Mouse (Mus musculus) urinary bladder, adult 18-20 months (tissue): ENCODE measurements around the gene Cmya5.
"Not testable (repeated sequence)": the region's sequence is repeated elsewhere in the genome, so short reads cannot be mapped to it uniquely, and the experiment has no call there.

Source experiments
- DNase-seq, 2 experiments: peaks; one replicate each; pipeline ENCODE4 v3.0.0; 2022; ENCODE audit warnings: low spot score in 2 of 2, mixed read lengths in 2 of 2

The Cmya5 gene

DNA sequence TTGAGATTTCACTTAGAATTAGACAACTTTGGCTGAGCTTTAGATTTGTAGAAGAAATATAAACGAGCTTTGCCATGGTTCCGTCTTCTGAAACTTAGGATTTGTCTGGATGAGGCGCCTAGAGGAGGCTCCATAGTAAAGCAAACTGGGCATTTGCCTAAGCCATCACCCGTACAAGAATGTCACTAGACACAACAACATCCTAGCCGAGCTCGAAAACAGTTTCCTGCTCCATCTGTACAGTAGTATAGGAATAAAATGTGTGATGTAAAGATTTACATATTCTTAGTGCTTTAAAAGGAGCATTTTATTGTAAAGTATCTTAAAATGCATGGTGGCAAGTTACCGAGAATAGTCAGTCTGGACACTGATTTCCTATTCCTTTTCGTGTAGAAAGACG lies 22.2 kb downstream of the Cmya5 start:
- no peak for DNase-seq

DNA sequence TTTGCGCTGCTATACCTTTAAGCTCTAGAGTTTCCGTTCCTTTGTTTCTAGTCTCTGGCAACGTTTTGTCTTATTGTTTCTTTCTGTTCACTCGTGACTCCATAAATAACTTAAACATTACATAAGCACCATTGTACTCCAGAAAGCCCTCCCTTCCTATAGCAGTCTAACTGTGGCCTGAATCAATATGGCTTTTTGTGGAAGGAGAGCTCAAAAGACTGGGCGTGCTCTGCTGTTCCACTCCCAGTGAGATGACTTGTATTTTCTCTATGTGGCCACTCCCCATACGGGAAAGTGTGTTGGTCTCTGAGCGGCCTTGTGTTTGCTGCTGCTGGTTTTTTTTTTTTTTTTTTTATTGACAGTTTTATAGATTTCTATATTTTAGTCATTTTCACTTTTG lies 27.3 kb downstream of the Cmya5 start:
- no peak for DNase-seq

DNA sequence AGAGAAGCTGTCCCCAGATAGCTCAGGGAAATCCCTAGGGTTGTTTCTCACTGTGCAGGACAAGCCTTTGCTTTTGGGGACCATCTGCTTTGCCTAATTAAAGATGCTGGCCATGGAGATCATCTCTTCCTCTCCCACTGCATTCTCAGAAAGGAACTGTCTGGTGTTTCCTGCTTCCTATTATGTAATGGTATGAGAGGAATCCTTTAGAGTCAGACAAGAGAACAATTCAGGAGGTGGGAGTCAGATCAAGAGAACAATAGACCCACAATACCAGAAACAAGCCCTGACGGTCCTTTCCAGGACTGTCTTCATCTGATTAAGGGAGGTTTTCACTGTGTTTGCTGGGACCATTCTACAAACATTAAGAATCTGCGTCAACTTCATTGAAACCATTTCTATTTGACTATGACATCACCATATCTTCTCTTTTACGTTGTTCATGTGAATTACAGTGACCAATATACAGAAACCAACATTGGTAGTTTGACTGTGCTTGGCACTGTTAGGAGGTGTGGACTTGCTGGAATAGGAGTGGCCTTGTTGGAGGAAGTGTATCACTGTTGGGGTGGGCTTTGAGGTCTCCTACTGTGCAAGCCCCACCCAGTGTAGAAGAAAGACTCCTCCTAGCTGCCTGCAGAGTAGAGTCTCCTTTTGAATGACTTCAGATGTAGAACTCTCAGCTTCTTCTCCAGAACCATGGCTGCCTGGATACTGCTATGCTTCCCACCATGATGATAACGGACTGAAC lies 42.0 kb downstream of the Cmya5 start:
- DNase-seq = no peak

DNA sequence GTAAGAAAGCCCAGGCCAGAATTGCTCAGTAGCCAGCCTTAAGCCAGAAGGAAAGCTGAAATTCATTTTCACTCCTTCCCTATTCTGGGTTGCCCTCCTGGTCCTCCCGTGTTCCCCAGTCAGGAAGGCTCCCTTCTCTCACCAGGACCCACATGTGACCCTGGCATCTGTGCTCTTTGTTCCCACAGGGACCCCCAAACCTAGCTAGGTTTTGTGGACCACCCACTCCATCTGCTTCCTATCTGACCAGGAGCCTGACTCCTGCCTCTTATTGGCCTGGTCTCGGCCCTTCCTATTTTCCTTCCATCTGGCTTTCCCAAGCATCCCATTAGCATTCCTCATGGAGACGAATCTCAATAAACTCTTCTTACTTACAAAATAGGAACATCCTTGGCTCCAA lies 45.9 kb downstream of the Cmya5 start:
- DNase-seq = no peak

DNA sequence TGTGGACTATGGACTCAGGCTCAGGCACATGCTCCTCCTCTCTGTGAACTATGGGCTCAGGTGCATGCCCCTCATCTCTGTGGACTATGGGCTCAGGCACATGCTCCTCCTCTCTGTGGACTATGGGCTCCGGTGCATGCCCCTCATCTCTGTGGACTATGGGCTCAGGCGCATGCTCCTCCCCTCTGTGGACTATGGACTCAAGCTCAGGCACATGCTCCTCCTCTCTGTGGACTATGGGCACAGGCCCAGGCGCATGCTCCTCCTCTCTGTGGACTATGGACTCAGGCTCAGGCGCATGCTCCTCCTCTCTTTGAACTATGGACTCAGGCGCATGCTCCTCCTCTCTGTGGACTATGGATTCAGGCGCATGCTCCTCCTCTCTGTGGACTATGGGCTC lies 47.9 kb downstream of the Cmya5 start:
- DNase-seq = no peak

DNA sequence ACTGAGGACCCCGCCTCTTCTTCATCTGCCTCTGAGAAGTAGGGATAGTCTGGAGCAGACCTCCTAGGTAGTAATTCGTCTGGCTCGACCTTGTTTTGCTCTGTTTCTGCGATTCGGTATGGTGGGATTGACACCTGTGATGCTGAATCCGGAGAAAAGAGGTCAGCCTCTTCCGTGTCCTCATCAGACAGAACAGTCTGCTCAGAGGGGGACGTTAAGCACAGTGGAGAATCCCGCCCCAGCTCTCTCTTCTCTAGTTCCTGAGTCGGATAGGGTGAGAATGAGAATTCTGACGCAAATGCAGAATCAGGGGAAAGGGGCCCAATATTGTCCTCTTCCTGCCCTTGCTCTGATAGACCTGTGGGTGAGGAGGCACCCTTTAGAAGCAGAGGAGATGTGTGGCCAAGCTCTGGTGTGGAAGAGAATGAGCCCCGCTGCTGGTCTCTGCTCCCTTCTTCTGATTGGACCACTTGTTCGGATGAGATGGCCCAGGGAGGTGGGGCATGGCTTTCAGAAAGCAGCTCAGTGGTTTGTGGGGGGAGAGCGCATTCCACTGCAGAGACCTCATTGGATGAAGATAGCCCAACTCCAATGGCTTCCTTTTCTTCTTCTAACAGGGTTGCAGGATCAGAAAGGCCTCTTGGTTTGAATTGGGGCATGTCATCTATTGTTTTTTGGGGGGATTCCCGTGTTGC lies 49.3 kb downstream of the Cmya5 start:
- DNase-seq = no peak

DNA sequence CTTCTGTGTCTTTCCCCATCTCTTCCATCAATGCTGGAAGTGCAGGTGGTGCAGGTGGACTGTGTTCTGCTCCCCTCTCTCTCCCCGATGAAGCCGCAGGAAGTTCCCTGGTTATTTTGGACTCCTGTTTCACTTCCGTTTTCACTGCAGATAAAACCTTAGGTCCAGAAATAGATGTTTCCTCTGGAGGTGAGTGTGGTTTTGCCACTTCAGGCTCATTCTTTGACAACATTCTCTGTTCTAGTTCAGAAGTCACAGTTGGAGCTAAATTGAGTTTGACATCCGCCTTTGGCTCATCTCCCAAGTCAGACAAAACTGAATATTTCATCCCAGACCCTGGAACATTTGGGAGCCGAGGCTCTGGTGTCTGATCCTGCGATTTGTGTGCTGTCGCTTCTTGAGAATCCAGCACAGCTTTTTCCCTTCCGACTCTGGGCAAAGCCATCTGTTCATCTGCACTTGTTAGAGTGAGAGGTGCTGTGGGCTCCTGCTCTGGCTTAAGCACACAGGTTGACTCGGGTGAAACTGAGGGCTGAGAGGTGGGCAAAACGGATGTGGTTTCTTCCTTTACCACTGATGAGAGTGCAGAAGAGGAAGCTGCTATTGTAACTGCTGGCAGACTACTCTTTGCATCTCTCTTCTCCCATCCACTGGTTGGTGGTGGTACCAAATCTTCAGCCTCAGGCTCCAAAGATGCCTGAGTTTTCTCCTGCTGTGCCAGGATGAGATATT lies 50.2 kb downstream of the Cmya5 start:
- no peak for DNase-seq

DNA sequence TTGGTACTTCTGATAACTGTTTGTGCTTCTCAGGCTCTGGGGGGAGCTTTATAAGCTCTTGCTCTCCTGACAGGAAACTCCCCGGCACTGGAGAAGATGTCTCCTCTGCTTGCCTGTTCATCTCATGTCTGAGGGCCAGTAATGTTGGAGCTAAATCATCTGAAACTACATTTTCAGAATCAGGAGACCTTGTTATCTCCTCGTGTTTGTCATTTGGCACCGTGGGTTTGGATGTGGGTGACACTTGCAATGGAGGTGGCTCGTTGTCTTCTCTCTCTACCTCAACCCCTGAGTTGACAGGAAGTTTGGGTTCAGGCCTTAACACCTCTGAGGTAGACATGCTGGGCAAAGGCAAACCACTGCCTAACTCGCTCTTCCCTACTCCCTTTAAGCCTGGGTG lies 50.8 kb downstream of the Cmya5 start:
- DNase-seq = no peak

DNA sequence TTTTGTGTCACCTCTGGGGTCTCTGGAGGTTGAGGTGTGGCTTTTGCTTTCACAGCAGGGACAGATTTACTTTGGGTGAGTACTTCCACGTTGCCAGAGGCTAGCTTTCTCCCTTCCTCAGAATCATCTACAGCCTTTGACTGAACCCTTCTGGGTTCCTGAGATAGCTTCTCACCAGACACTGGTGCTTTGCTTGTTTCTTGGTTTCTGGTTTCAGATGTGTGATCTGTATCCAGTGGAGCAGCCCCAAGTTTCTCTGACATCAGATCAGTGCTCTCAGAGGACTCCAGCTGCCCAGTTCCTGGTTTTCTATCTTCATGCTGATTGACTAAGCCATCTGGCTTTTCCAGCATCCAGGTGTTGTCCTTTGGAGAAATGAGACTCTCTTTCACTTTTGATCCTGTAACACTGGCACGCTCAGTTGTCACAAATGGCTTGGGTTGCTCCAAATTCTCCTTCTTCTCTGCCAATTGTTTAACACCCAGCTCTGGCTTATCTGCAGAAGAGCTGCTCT lies 51.6 kb downstream of the Cmya5 start:
- DNase-seq = no peak

DNA sequence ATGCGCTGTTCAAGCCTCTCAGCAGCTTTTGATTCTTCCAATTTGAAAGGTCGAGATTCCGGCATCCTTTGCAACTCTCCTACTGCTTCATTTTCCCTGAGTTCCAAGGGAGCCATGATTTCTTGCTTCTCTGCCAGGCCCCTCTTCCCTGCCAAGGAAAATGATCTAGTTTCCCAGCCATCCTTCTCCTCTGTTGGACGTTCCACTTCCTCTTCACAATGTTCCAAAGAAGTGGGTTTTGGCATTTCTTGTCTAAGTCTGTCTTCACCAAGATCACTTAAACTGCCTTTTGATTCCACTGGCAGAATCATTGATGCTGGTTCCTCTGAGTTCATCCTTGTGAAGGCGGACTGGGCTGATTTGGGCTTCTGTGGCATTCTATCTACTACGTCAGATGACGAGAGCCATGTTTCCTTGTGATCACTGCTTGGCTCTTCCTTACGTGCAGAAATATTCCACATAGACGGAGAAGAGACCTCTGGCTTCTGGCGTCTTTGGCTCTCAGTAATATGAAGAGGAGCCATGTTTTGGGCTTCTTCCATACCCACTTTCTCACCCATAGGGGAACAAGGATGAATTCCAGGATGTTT lies 52.6 kb downstream of the Cmya5 start:
- DNase-seq = no peak

DNA sequence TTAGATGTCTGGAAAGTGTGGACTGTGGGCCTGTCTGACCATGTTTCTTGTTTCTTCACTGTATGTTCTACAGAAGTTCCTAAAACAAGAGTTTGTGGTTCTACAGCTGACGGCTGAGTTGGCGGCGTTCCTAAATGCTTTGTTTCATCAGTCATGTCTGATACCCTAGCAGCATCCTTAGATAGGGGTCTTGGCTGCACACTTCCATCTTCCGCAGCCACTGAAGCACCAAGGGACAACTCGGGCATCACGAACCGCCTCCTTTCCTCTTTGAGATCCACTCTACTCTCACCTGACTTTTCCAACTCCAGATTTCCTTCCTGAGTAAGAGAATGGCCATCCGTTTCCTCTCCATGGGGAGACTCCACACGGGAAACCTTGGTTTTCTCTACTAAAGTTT lies 53.3 kb downstream of the Cmya5 start:
- DNase-seq = no peak

DNA sequence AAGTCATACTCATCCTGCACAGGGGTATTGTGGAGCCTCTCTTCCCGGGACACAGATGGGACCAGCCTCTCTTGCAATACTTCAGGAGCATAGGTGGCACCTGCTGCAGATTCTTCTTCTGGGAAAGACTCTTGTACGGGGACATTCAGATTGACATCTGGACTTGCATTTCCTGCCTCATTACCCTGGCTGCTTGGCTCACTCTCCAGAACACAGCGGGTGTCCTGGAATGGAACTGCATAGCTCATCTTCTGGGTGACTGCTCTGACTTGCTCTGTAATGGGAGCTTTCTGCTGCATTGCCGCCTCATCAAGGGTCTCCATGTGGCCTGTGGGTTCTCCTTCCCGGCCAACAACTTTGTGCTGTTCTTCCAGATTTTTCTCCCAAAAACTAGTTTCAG lies 55.0 kb downstream of the Cmya5 start:
- no peak for DNase-seq

DNA sequence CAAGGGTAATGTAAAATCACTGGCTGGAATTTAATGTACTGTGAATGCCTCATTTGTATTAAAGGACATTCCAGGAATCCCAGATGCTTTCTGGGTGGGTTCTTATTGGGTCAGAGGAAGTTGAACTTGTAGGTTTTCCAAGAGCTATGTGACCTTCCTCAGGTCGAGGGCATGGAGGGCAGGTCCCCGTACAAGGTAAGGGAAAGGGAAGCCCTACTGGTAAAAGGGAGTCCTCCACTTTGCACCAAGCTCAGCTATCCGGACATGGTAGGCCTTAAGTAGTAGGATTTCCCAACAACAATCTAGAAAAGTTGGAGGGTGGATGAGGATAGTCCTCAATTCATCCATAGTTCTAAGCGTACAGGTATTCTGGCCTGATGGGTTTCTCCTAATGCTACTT lies 58.8 kb downstream of the Cmya5 start:
- no peak for DNase-seq

DNA sequence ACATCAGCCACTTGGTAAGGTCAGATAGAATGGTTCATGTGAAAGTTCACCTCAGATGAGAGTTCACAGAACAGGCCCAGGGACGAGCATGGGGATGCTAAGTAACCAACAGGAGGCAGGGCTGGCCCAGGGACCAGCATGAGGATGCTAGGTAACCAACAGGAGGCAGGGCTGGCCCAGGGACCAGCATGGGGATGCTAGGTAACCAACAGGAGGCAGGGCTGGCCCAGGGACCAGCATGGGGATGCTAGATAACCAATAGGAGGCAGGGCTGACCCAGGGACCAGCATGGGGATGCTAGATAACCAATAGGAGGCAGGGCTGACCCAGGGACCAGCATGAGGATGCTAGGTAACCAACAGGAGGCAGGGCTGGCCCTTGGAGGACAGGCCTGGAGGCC lies 62.2 kb downstream of the Cmya5 start:
- DNase-seq = not testable (repeated sequence)

DNA sequence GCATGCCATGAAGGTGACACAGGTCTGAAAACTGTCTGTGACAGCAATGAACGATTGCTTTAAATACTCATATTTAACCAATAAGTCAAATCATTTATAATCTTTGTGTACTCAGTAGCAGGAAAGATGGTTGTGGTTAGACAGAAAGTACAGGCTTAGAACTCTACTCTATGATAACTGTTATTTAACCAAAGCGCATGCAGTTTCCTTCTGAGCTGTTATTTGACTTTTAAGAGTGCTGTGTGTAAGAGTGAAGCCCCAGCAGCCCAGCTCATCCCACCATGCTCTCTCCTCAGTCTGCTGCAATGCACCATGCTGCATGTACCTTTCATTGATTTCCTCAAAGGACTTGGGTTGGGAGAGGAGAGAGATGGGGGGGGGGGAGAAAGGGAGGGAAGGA lies 63.7 kb downstream of the Cmya5 start:
- no peak for DNase-seq

DNA sequence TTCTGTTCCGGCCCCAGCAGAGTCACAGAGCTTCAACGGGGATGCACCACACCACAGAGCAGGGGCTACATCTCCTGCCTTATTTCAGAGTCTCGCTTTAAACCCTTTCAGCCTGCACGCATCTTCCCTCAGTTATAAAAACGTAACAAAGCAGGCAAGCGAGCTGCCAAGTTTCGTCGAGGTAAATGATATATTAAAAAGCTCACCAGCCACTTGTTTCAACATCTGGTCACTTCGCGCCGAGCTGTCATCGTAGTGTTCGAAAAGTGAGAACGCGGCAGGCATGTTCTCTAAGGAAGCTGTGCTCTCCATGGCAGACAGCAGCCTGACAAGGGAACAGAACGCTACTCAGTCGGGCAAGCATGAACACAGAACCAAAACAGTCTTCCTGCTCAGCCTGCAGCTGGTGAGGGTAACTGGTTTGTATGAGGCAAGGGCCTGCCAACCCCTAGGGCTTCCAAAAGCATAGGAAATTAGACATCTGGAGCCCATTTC lies 70.3 kb downstream of the Cmya5 start:
- no peak for DNase-seq

DNA sequence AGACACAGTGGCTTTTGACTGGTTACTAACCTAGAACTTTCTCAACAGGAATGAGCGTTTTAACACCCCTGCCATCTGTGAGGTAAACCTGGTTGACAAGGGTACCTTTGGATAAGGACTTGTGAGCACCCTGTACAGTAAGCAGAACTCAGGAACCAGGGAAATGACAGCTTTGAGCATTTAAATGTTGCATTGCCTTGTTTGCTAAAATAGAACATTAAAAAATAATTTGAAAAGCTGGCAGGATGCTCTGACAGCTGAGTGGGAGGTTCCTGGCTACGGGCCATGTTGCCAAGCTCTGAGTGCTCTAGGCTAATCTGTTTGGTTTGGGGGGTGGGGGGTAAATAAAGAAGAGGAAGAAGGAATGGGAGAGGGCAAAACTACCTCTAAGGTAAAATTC lies 70.9 kb downstream of the Cmya5 start:
- no peak for DNase-seq

DNA sequence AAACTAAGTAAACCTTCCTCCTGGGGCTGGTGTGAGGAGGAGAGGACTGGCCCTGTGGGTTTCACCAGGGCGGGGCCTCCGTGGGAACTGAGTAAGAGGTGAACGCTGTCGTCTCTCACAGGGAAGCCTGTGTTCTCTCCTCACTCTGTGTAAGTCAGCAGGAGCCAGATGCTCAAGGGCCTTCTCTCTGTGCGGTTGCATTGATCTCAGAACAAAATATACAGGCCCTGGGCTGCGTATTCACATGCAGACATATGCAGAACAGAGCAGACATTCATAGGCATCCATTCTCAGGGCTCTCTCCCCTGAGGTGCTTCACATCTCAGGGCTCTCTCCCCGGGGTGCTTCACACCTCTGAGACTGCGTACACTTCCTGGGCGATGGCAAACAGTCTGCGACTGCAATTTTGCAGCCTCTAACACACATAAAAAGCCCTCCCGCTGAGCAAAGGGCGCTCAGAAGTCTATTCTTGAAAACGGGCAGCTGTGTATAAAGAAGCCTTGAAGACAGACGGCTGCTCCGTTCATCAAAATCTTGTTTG lies 71.6 kb downstream of the Cmya5 start:
- DNase-seq = peak; percentile 7 to 12

DNA sequence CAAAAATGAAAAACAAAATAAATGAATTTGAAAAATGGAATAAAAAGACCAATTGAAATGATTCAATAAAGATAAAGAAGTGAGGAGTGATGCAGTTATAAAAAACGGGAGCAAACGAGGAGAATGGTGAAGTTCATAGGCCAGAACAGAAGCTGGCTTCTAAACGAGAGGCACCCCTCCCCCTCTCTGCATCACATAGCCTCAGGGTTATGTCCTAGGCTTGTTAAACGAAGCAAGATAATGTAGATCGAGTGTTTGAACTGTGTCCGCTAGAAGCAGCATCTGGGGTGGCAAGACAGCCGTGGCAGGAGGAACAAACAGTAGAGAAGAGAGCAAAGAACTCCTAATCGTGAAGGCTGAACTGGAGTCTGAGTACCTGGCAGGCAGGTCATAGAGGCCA lies 74.1 kb downstream of the Cmya5 start:
- DNase-seq = no peak

DNA sequence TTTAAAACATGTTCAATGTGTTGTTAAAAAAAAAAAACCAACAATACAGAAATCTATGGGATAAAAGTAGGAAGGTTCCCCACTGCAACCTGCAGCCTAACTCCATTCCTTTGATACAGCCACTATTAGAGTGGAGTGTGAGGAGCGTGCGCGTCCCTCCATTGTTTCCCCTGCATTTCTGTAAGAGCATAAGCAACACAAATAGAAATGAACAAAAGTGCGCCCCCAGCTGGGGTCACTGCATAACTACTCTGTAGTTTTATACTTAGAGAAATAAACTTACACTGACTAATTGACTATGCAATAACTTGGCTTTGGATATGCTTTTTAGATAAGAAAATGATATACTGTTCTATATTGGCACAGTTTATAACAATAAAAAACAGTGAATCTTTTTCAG lies 75.0 kb downstream of the Cmya5 start:
- no peak for DNase-seq

DNA sequence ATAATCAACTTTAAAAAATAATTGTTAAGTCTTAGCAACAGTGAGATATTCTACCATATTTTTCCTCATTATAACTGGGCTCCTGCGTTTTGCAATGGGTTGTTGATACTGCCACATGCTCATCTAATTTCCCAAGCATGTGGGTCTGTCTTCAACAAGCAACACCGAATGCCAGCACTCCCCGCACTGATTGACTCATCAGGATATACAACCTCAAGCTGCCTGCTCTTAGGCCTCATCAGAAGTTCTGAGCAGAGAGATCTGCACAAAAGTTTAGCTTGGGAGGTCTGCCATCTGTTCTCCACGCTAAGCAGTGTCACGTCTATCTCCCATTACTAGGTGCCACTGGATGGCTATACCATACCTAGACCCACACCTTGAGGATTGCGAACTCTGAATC lies 76.2 kb downstream of the Cmya5 start:
- DNase-seq = no peak
